Mouse (Mus musculus): ENCODE results near the gene Tmem121b. TPM values are rescaled to one million over a fixed set of nuclear protein-coding genes. Genes with fewer than 3 reads are reported as not detected.

The Tmem121b gene
- polyA plus RNA-seq, 2 experiments = 0.21 to 0.52 TPM

GRCm38 (mm10) chr6:120492499-120493373 lies 871 bp downstream of the Tmem121b start:
- no peaks in the 10 kb centered on the region for H3K9me3 ChIP-seq (ENCODE audit: control insufficient read depth, low read length)
- no peak for DNase-seq (ENCODE audit: low spot score)
- peak overlapping the region; percentile 48 for H3K9ac ChIP-seq (ENCODE audit: low read depth, low read length, severe bottlenecking)
- H3K4me3 ChIP-seq (replicated peaks; ENCODE audit: low read length) = peak overlapping the region; percentile 67
- WGBS = 3% methylated on average over 42 of the region's 95 CpGs
- peaks cover 14% of the 10 kb centered on the region; the same call in 1 of the 2 replicates for H3K4me1 ChIP-seq (ENCODE audit: control insufficient read depth, insufficient read depth, low read length)
- TF ChIP-seq POLR2A (IDR thresholded peaks at IDR 0.05; ENCODE audit: borderline replicate concordance, extremely low read depth, insufficient read depth, insufficient read length) = no peak
- H3K27ac ChIP-seq (replicated peaks; ENCODE audit: low read depth, low read length) = no peak overlapping the region
- H3K4me2 ChIP-seq (replicated peaks; ENCODE audit: low read depth, low read length, severe bottlenecking) = peak overlapping the region; percentile 99
- no peaks in the 10 kb centered on the region for H3K36me3 ChIP-seq (ENCODE audit: control insufficient read depth, insufficient read depth, low read length)
- peak; percentile 24; the same call in 1 of the 2 replicates for ATAC-seq (ENCODE audit: low FRiP score, low read depth)
- H3K27me3 ChIP-seq (ENCODE audit: control insufficient read depth, insufficient read depth, low read length) = peaks cover 34% of the 10 kb centered on the region

GRCm38 (mm10) chr6:120491862-120492498 lies 1.6 kb downstream of the Tmem121b start:
- H3K9me3 ChIP-seq (ENCODE audit: control insufficient read depth, low read length) = no peaks in the 10 kb centered on the region
- ATAC-seq (ENCODE audit: low FRiP score, low read depth) (no peak), DNase-seq (ENCODE audit: low spot score) (no peak)
- peak overlapping the region; percentile 67 for H3K4me3 ChIP-seq (replicated peaks; ENCODE audit: low read length)
- peak overlapping the region; percentile 99 for H3K4me2 ChIP-seq (replicated peaks; ENCODE audit: low read depth, low read length, severe bottlenecking)
- no peak overlapping the region for H3K27ac ChIP-seq (replicated peaks; ENCODE audit: low read depth, low read length)
- peaks cover 14% of the 10 kb centered on the region; the same call in 1 of the 2 replicates for H3K4me1 ChIP-seq (ENCODE audit: control insufficient read depth, insufficient read depth, low read length)
- H3K36me3 ChIP-seq (ENCODE audit: control insufficient read depth, insufficient read depth, low read length) = no peaks in the 10 kb centered on the region
- TF ChIP-seq POLR2A (IDR thresholded peaks at IDR 0.05; ENCODE audit: borderline replicate concordance, extremely low read depth, insufficient read depth, insufficient read length) = no peak
- H3K27me3 ChIP-seq (ENCODE audit: control insufficient read depth, insufficient read depth, low read length) = peaks cover 34% of the 10 kb centered on the region
- H3K9ac ChIP-seq (ENCODE audit: low read depth, low read length, severe bottlenecking) = no peak overlapping the region
- WGBS = 10% methylated on average over 20 of the region's 22 CpGs

GRCm38 (mm10) chr6:120491064-120491463 lies 2.5 kb downstream of the Tmem121b start:
- Histone ChIP-seq H3K4me2 (replicated peaks; ENCODE audit: low read depth, low read length, severe bottlenecking) (no peak overlapping the region), H3K4me1 (ENCODE audit: control insufficient read depth, insufficient read depth, low read length) (peaks cover 9% of the 10 kb centered on the region; the same call in 1 of the 2 replicates), H3K4me3 (replicated peaks; ENCODE audit: low read length) (no peak overlapping the region), H3K9ac (ENCODE audit: low read depth, low read length, severe bottlenecking) (no peak overlapping the region), H3K27ac (replicated peaks; ENCODE audit: low read depth, low read length) (no peak overlapping the region), H3K27me3 (ENCODE audit: control insufficient read depth, insufficient read depth, low read length) (peaks cover 34% of the 10 kb centered on the region), H3K9me3 (ENCODE audit: control insufficient read depth, low read length) (no peaks in the 10 kb centered on the region), H3K36me3 (ENCODE audit: control insufficient read depth, insufficient read depth, low read length) (no peaks in the 10 kb centered on the region)
- no peak for TF ChIP-seq POLR2A (IDR thresholded peaks at IDR 0.05; ENCODE audit: borderline replicate concordance, extremely low read depth, insufficient read depth, insufficient read length)
- ATAC-seq (ENCODE audit: low FRiP score, low read depth) (no peak), DNase-seq (ENCODE audit: low spot score) (no peak)
- 57% methylated on average over 7 of the region's 7 CpGs for WGBS

GRCm38 (mm10) chr6:120489461-120489860 lies 4.1 kb downstream of the Tmem121b start:
- Histone ChIP-seq H3K4me3 (replicated peaks; ENCODE audit: low read length) (no peak overlapping the region), H3K27me3 (ENCODE audit: control insufficient read depth, insufficient read depth, low read length) (peaks cover 31% of the 10 kb centered on the region), H3K9ac (ENCODE audit: low read depth, low read length, severe bottlenecking) (no peak overlapping the region), H3K9me3 (ENCODE audit: control insufficient read depth, low read length) (no peaks in the 10 kb centered on the region), H3K4me1 (ENCODE audit: control insufficient read depth, insufficient read depth, low read length) (peaks cover 9% of the 10 kb centered on the region; the same call in 1 of the 2 replicates), H3K27ac (replicated peaks; ENCODE audit: low read depth, low read length) (no peak overlapping the region), H3K4me2 (replicated peaks; ENCODE audit: low read depth, low read length, severe bottlenecking) (no peak overlapping the region), H3K36me3 (ENCODE audit: control insufficient read depth, insufficient read depth, low read length) (no peaks in the 10 kb centered on the region)
- no peak for ATAC-seq (ENCODE audit: low FRiP score, low read depth)
- WGBS = 62% methylated on average over 2 of the region's 2 CpGs
- no peak for DNase-seq (ENCODE audit: low spot score)
- TF ChIP-seq POLR2A (IDR thresholded peaks at IDR 0.05; ENCODE audit: borderline replicate concordance, extremely low read depth, insufficient read depth, insufficient read length) = no peak

GRCm38 (mm10) chr6:120488647-120489046 lies 5.0 kb downstream of the Tmem121b start:
- 52% methylated on average over 3 of the region's 3 CpGs for WGBS
- Histone ChIP-seq H3K9me3 (ENCODE audit: control insufficient read depth, low read length) (no peaks in the 10 kb centered on the region), H3K4me3 (replicated peaks; ENCODE audit: low read length) (no peak overlapping the region), H3K27ac (replicated peaks; ENCODE audit: low read depth, low read length) (no peak overlapping the region), H3K4me1 (ENCODE audit: control insufficient read depth, insufficient read depth, low read length) (peaks cover 9% of the 10 kb centered on the region; the same call in 1 of the 2 replicates), H3K9ac (ENCODE audit: low read depth, low read length, severe bottlenecking) (no peak overlapping the region), H3K27me3 (ENCODE audit: control insufficient read depth, insufficient read depth, low read length) (peaks cover 23% of the 10 kb centered on the region), H3K4me2 (replicated peaks; ENCODE audit: low read depth, low read length, severe bottlenecking) (no peak overlapping the region), H3K36me3 (ENCODE audit: control insufficient read depth, insufficient read depth, low read length) (no peaks in the 10 kb centered on the region)
- TF ChIP-seq POLR2A (IDR thresholded peaks at IDR 0.05; ENCODE audit: borderline replicate concordance, extremely low read depth, insufficient read depth, insufficient read length) = no peak
- ATAC-seq (ENCODE audit: low FRiP score, low read depth) (no peak), DNase-seq (ENCODE audit: low spot score) (no peak)
